Mouse (Mus musculus): Measurements from ENCODE around the gene Eif5a.

The Eif5a gene

DNA sequence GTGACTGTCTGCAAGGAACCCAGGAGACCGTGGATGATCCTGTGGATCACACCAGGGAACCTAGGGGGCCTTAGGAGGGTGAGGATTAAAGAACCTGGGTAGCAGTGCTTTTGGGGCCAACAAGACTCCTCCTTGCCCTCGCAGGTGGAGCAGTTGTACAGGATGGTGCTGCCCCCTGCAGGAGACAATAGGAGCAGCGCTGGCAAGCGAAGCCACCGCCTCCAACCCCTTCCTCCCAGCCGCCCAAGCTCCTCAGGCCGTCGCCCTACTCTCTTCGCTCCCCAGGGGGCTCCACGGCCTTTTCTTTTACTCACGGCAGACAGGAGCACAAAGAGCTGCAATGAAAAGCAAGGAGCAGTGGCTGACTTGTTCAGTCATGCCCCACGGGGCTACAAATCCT is 44.9 kb downstream of the Eif5a start:
- peak; percentile 81 for DNase-seq (ENCODE audit: low spot score)

DNA sequence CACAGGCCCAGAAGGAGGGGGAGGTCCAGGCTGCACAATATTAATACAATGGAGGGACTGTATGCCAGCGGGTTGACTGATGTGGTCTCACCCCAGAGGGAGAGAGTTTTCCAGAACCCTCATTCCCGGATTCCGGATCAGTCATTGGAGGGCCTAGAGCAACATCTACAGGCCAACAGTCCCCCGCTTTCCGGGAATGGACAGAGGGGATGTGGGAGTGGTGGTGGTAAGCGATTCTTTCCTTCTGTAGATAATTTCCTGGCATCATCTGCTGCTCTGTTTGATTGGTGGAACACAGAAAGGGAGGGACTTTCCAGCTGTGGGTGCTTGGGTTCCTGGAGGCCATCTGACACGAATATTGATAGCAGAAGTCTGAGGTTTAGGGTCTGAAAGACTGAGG is 45.6 kb downstream of the Eif5a start:
- no peak for DNase-seq (ENCODE audit: low spot score)

DNA sequence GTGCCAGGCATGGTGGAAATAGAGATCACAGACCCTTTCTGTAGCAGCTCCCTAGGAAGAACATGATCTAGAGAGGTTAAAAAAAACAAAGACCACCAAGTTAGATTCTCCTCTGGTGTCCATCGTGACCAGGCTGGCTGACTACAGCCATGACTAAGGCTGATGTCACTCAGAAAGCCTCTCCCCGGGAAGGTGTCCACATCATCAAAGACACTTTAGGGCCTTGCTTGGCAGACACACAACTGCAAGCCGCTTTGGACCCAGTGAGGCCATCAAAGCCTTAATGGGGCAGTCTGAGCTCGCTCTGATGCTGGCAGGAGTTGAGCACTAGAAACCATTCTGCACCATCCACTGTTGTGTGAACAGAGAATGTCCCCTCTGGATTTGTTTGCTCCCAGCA is 49.3 kb downstream of the Eif5a start:
- no peak for DNase-seq (ENCODE audit: low spot score)

GRCm38 (mm10) chr11:69871822-69872221 is 49.9 kb downstream of the Eif5a start:
- DNase-seq (ENCODE audit: low spot score): no peak

- no peak for DNase-seq (ENCODE audit: low spot score)
Measured at GRCm38 (mm10) chr11:69870289-69871069, 51.3 kb downstream of the Eif5a start.

DNA sequence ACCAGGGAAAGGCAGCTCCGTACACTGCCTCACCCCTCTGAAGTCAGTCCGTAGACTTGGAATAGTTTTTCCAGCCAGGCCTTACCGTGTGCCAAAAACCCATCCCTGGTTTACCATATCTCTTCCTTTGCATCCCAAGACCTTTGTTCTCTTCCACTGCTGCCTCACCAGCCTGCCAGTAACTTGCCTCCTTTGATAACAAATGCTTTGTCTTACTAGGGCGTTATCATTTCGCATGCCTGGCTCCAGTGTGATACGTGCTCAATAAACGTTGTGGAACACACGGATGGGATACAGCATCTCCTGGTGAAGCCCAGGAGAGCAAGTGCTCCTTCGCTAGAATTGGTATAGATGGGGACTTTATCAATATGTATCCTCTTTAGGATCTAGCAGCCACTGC is 54.4 kb downstream of the Eif5a start:
- DNase-seq (ENCODE audit: low spot score): no peak

Data from ovary, postnatal 36 days (tissue).